18 mouse cellular contexts compared by ENCODE assay signal in the genomic region with DNA sequence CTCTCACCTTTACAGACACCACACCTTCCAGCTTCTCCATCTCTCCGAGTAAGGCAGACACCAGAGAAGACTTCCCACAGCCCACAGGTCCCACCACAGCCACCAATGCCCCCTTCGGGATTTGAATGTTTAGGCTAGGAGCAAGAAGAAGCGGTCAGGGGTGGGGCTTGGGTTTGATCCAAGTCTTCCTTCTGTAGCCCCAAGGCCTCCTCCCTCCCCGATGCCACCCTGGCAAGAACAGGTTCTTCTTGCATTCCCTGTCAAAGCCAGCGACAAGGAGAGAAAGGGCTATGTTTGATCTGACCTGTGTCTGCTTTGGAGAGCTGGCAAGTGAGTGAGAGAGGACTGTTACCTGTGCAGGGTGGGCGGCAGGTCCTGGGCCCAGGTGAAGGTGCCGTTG. TPM values are rescaled to one million over a fixed set of nuclear protein-coding genes. Genes with fewer than 3 reads are reported as not detected.
DNase-seq lines count a peak whose midpoint lies in the region; TF ChIP-seq lines count a peak whose summit lies in the region.
"Had no signal": no experiment of that assay in that cellular context is flagged by ENCODE, and none has a peak within 500 bp of the region (broad histone marks: within the 10 kb centered on the region; RNA-seq: fewer than 3 reads in every experiment).

No protein-coding gene starts in this region.

- peak; percentile 52 to 61 for DNase-seq in cerebellum, postnatal 10 days
- DNase-seq in cerebellum, adult 18-20 months = no peak
- DNase-seq in lung, adult 2 months = peak; percentile 28
- DNase-seq in lung, postnatal 14 days = no peak
- peak; percentile 45 for DNase-seq in lung, postnatal 10 days
- DNase-seq in urinary bladder, postnatal 25 days (ENCODE audit: low spot score) = peak; percentile 60
- no peak for DNase-seq in neural tube, embryonic 10.5 days (ENCODE audit: extremely low spot score, low spot score)
- DNase-seq in embryo, embryonic 10.5 days (ENCODE audit: low spot score) = no peak
- DNase-seq: adrenal gland, adult 8-10 months; cerebellum, adult 2 months; heart, postnatal 14 days; retina, postnatal 1 day; spleen, adult 18-20 months had no signal

- peaks cover 10% of the 10 kb centered on the region for H3K4me1 ChIP-seq in lung, adult 2 months (ENCODE audit: control insufficient read depth, insufficient read depth, low read length)
- H3K4me1 ChIP-seq: intestine, embryonic 15.5 days; liver, embryonic 15.5 days; neural tube, embryonic 12.5 days had no signal

- no peak overlapping the region for H3K4me3 ChIP-seq in lung, adult 2 months (replicated peaks; ENCODE audit: extremely low read depth, low read depth, low read length)
- H3K4me3 ChIP-seq: erythroblast, embryonic 14.5 days; intestine, embryonic 15.5 days; left cerebral cortex, adult 2 months; liver, embryonic 15.5 days; neural tube, embryonic 12.5 days had no signal

- TF ChIP-seq CTCF in lung, adult 2 months (IDR thresholded peaks at IDR 0.05; ENCODE audit: insufficient read depth, low read length) = no peak

- no peak for TF ChIP-seq POLR2A in lung, adult 2 months (IDR thresholded peaks at IDR 0.05; ENCODE audit: borderline replicate concordance, extremely low read depth, low read depth, low read length)

- WGBS in lung, adult 2 months = 51% methylated on average over 7 of the region's 7 CpGs

RNA-seq across cellular contexts. Expression of gene Abcc3, which starts 29.1 kb away (rescaled TPM):
- polyA plus RNA-seq in lung, adult 2 months (2012; rRNA removed) = 47.6 and 57.9 TPM in 2 replicates

RNA-seq across cellular contexts. Expression of gene Ankrd40, which starts 35.9 kb away (rescaled TPM):
- polyA plus RNA-seq in lung, adult 2 months (2012; rRNA removed) = 193 and 235 TPM in 2 replicates

RNA-seq across cellular contexts. Expression of gene Luc7l3, which starts 41.9 kb away (rescaled TPM):
- polyA plus RNA-seq in lung, adult 2 months (2012; rRNA removed) = 10.0 and 16.1 TPM in 2 replicates

Comparison
In these comparisons a context has a peak if more than half of its experiments do, and no peak if none do; other contexts are left out.
1. DNase-seq: peak in cerebellum, postnatal 10 days (2 of 2), lung, adult 2 months (single experiment), lung, postnatal 10 days (single experiment) and urinary bladder, postnatal 25 days (single experiment); none in cerebellum, adult 18-20 months (0 of 2), lung, postnatal 14 days (single experiment), neural tube, embryonic 10.5 days (single experiment) and embryo, embryonic 10.5 days (single experiment).